Mouse (Mus musculus) CH12.LX (cell line): ENCODE data around the gene Macrod2. TPM values are rescaled to one million over a fixed set of nuclear protein-coding genes. Genes with fewer than 3 reads are reported as not detected.

Experiments used
- DNase-seq: peaks from one replicate; pipeline ENCODE4 v3.0.0-alpha.2; 2013; ENCODE audit errors: extremely low read depth
- H3K27ac ChIP-seq: 2 replicates; pipeline ENCODE4 v1.5.1; 2012; ENCODE audit warnings: low read depth, mild to moderate bottlenecking, control low read depth, moderate library complexity; ENCODE audit not compliant: insufficient read depth
- H3K27me3 ChIP-seq: replicated peaks from 2 replicates; pipeline ENCODE3; 2012; ENCODE audit warnings: inconsistent platforms
- H3K36me3 ChIP-seq, 2 experiments: replicated peaks in 1 of 2; 2 replicates each; pipeline versions ENCODE3 to v1.6.1; 2012; ENCODE audit warnings: inconsistent platforms in 1 of 2, low read length in 1 of 2, mild to moderate bottlenecking in 1 of 2, mixed read lengths in 1 of 2, moderate library complexity in 1 of 2; ENCODE audit not compliant: control insufficient read depth in 1 of 2, insufficient read depth in 1 of 2
- H3K4me1 ChIP-seq, 2 experiments: 2 replicates each; pipeline ENCODE4 v1.6.1; 2012; ENCODE audit warnings: inconsistent platforms in 1 of 2, moderate library complexity in 1 of 2; ENCODE audit not compliant: insufficient read depth in 2 of 2, control insufficient read depth in 1 of 2
- H3K4me2 ChIP-seq: 2 replicates; pipeline ENCODE4 v1.6.1; 2012; ENCODE audit warnings: low read depth, mild to moderate bottlenecking, control low read depth; ENCODE audit not compliant: poor library complexity, insufficient read depth, severe bottlenecking
- H3K4me3 ChIP-seq, 3 experiments: fragments of 150-350 bp in 1 of 3; sonication (generic) in 1 of 3; replicated peaks in 1 of 3; 2 replicates each; pipeline versions ENCODE3 to v1.5.1; 2011 to 2012; ENCODE audit warnings: low read depth in 2 of 3, low read length in 2 of 3, mild to moderate bottlenecking in 2 of 3, moderate library complexity in 2 of 3, control low read depth in 1 of 3, improper control_type of control experiment in 1 of 3, inconsistent platforms in 1 of 3, mixed read lengths in 1 of 3; ENCODE audit not compliant: poor library complexity in 1 of 3
- H3K79me2 ChIP-seq: replicated peaks from 2 replicates; pipeline ENCODE4 v1.6.1; 2012; ENCODE audit warnings: mild to moderate bottlenecking, moderate library complexity; ENCODE audit not compliant: control insufficient read depth, poor library complexity, insufficient read depth, severe bottlenecking; ENCODE audit errors: extremely low read depth
- H3K9ac ChIP-seq: 2 replicates; pipeline ENCODE4 v1.6.1; 2012; ENCODE audit warnings: low read depth, mild to moderate bottlenecking, control low read depth, moderate library complexity; ENCODE audit not compliant: insufficient read depth
- H3K9me3 ChIP-seq: replicated peaks from 2 replicates; pipeline ENCODE3; 2012; ENCODE audit warnings: low read length, inconsistent platforms, mixed read lengths
- BHLHE40 ChIP-seq: IDR thresholded peaks from 2 replicates; pipeline ENCODE4 v1.6.1; 2011; ENCODE audit warnings: mild to moderate bottlenecking, low read depth, low read length, improper control_type of control experiment
- CTCF ChIP-seq, 2 experiments: IDR thresholded peaks in 1 of 2; conservative IDR thresholded peaks in 1 of 2; 2 replicates each; pipeline ENCODE4 v1.5.1; 2011 to 2012; ENCODE audit warnings: low read depth in 2 of 2, low read length in 2 of 2, improper control_type of control experiment in 1 of 2, inconsistent platforms in 1 of 2, mild to moderate bottlenecking in 1 of 2, moderate library complexity in 1 of 2
- ELF1 ChIP-seq: IDR thresholded peaks from 2 replicates; pipeline ENCODE4 v1.6.1; 2014; ENCODE audit warnings: low read depth, mild to moderate bottlenecking, inconsistent platforms, low read length, improper control_type of control experiment
- EP300 ChIP-seq: IDR thresholded peaks from 2 replicates; pipeline ENCODE4 v1.6.1; 2011; ENCODE audit warnings: low read length, improper control_type of control experiment
- GABPA ChIP-seq: IDR thresholded peaks from 2 replicates; pipeline ENCODE4 v1.6.1; 2012; ENCODE audit warnings: low read depth, low read length, improper control_type of control experiment, inconsistent platforms; ENCODE audit not compliant: insufficient replicate concordance
- IRF4 ChIP-seq: IDR thresholded peaks from 2 replicates; pipeline ENCODE4 v1.6.1; 2014; ENCODE audit warnings: low read depth, mild to moderate bottlenecking, inconsistent platforms, low read length, improper control_type of control experiment
- JUN ChIP-seq: IDR thresholded peaks from 2 replicates; pipeline ENCODE4 v1.6.1; 2011; ENCODE audit warnings: low read depth, mild to moderate bottlenecking, low read length, improper control_type of control experiment, moderate library complexity; ENCODE audit not compliant: insufficient read depth
- MAX ChIP-seq: IDR thresholded peaks from 2 replicates; pipeline ENCODE4 v1.6.1; 2011; ENCODE audit warnings: low read length, improper control_type of control experiment
- MAZ ChIP-seq: IDR thresholded peaks from 2 replicates; pipeline ENCODE4 v1.6.1; 2012; ENCODE audit warnings: low read depth, mild to moderate bottlenecking, inconsistent platforms, low read length, improper control_type of control experiment, moderate library complexity
- MXI1 ChIP-seq: IDR thresholded peaks from 2 replicates; pipeline ENCODE4 v1.6.1; 2011; ENCODE audit warnings: mild to moderate bottlenecking, low read depth, low read length, improper control_type of control experiment
- MYC ChIP-seq: IDR thresholded peaks from 2 replicates; pipeline ENCODE4 v1.6.1; 2011; ENCODE audit warnings: low read depth, mild to moderate bottlenecking, improper control_type of control experiment, low read length
- NELFE ChIP-seq: IDR thresholded peaks from 2 replicates; pipeline ENCODE4 v1.6.1; 2011; ENCODE audit warnings: low read depth, low read length, improper control_type of control experiment
- PAX5 ChIP-seq: IDR thresholded peaks from 2 replicates; pipeline ENCODE4 v1.6.1; 2012; ENCODE audit warnings: low read length, inconsistent platforms, mixed read lengths
- POLR2AphosphoS2 ChIP-seq: IDR thresholded peaks from 2 replicates; pipeline ENCODE4 v1.6.1; 2011; ENCODE audit warnings: low read depth, low read length, improper control_type of control experiment
- RCOR1 ChIP-seq: conservative IDR thresholded peaks from 2 replicates; pipeline ENCODE4 v1.6.1; 2012; ENCODE audit warnings: low read depth, mild to moderate bottlenecking, inconsistent platforms, low read length, improper control_type of control experiment
- SIN3A ChIP-seq: IDR thresholded peaks from 2 replicates; pipeline ENCODE4 v1.6.1; 2012; ENCODE audit warnings: low read length, improper control_type of control experiment, inconsistent platforms
- SMC3 ChIP-seq: IDR thresholded peaks from 2 replicates; pipeline ENCODE4 v1.6.1; 2011; ENCODE audit warnings: low read depth, low read length, improper control_type of control experiment
- TBP ChIP-seq: conservative IDR thresholded peaks from 2 replicates; pipeline ENCODE4 v1.6.1; 2011; ENCODE audit warnings: low read depth, low read length, improper control_type of control experiment
- TCF12 ChIP-seq: IDR thresholded peaks from 2 replicates; pipeline ENCODE4 v1.6.1; 2014; ENCODE audit warnings: low read depth, mild to moderate bottlenecking, inconsistent platforms, low read length, improper control_type of control experiment
- UBTF ChIP-seq: IDR thresholded peaks from 2 replicates; pipeline ENCODE4 v1.6.1; 2012; ENCODE audit warnings: low read depth, mild to moderate bottlenecking, inconsistent platforms, low read length, improper control_type of control experiment, moderate library complexity
- USF1 ChIP-seq: IDR thresholded peaks from 2 replicates; pipeline ENCODE4 v1.6.1; 2014; ENCODE audit warnings: low read depth, mild to moderate bottlenecking, inconsistent platforms, low read length, improper control_type of control experiment
- USF2 ChIP-seq: conservative IDR thresholded peaks from 2 replicates; pipeline ENCODE4 v1.6.1; 2011; ENCODE audit warnings: low read depth, low read length, improper control_type of control experiment
- ZC3H11A ChIP-seq: IDR thresholded peaks from 2 replicates; pipeline ENCODE4 v1.6.1; 2012; ENCODE audit warnings: low read depth, mild to moderate bottlenecking, inconsistent platforms, low read length, improper control_type of control experiment
- ZKSCAN1 ChIP-seq: IDR thresholded peaks from 2 replicates; pipeline ENCODE4 v1.6.1; 2012; ENCODE audit warnings: low read depth, inconsistent platforms, low read length, improper control_type of control experiment, borderline replicate concordance
- ZNF384 ChIP-seq: IDR thresholded peaks from 2 replicates; pipeline ENCODE4 v1.6.1; 2012; ENCODE audit warnings: low read depth, low read length, improper control_type of control experiment, inconsistent platforms
- dilution Hi-C: fragments of 300-500 bp; cut with MboI; formaldehyde crosslinking; loops from 2 replicates; pipeline ENCODE4 v1.14.3; 2020; ENCODE audit warnings: low sequenced_read_pairs; ENCODE audit not compliant: extremely low pct_unique_long_range_greater_than_20kb, extremely low pct_ligation_motif_present
- in situ Hi-C: fragments of 300-500 bp; cut with MboI; formaldehyde crosslinking; loops from 3 replicates; pipeline ENCODE4 v1.14.3; 2019; ENCODE audit warnings: low sequenced_read_pairs, low pct_ligation_motif_present, low pct_unique_long_range_greater_than_20kb, mixed read lengths
- polyA plus RNA-seq: library from polyadenylated mRNA; unstranded; fragments of >175 nt; gene quantifications from 2 replicates; pipeline ENCODE4 v1.2.1, GENCODE M21; 2012; ENCODE audit warnings: low read depth; ENCODE audit not compliant: insufficient read length
- total RNA-seq, 2 experiments: library from RNA; depleted of rRNA; stranded (reverse); fragments of 300-350 nt in 1 of 2; fragments of >200 nt in 1 of 2; gene quantifications; 2 replicates each; pipeline ENCODE4 v1.2.3; 2012 to 2014

The Macrod2 gene
- total and polyA plus RNA-seq, 3 experiments, result not detected

DNA sequence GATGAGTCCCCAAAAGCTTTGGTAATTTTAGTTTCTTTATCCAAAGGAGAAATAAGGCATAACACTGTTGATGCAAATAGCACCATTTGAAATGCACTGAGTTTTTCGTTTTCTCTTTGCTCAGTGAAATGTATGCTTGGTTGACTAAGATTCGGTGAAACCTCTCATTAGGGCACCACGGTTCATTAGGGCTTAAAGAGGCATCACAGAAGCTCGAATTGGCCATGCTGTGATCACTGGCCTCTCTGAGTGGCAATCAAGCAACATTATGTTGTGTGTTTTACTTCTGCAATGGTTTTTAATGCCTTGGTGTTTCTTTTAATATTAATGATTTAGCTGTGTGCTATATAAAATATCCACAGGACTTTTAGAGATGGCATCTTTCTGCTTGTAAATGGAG, 768.8 kb downstream of the Macrod2 start:
- Histone ChIP-seq H3K36me3 (no peaks in the 10 kb centered on the region), H3K27ac (no peak overlapping the region), H3K4me1 (no peaks in the 10 kb centered on the region), H3K9me3 (peaks cover 34% of the 10 kb centered on the region), H3K9ac (no peak overlapping the region), H3K4me2 (no peak overlapping the region), H3K79me2 (no peaks in the 10 kb centered on the region), H3K4me3 (no peak overlapping the region), H3K27me3 (no peaks in the 10 kb centered on the region)
- dilution Hi-C loops, result no loop called here
- DNase-seq, result no peak
- TF ChIP-seq EP300 (no peak), ZNF384 (no peak), POLR2AphosphoS2 (no peak), JUN (no peak), MYC (no peak), USF2 (no peak), RCOR1 (no peak), TCF12 (no peak), MAX (no peak), ZC3H11A (no peak), SMC3 (no peak), MXI1 (no peak), USF1 (no peak)
- TF ChIP-seq, all 38 proteins: peak for 0
- in situ Hi-C loops, result no loop called here

DNA sequence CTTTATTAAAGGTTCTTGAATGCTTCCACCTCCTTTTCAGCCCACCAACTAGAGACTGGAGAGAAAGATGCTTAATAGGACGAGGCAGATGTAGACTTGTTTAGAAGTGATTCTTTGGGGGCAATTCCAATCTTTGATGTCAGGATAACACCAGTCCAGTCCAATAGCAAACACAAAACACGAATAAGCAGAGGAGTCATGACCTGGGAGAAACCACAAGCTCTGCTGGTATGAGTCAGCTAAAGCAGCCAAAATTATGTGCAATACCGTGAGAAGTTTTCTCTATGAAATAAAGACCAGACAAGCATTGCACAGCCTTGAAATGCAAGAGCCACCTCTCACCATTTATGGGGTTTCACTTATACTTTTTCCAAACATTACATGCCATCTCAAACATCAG, 774.5 kb downstream of the Macrod2 start:
- no peaks in the 10 kb centered on the region for H3K36me3 ChIP-seq
- in situ Hi-C loops, result no loop called here

DNA sequence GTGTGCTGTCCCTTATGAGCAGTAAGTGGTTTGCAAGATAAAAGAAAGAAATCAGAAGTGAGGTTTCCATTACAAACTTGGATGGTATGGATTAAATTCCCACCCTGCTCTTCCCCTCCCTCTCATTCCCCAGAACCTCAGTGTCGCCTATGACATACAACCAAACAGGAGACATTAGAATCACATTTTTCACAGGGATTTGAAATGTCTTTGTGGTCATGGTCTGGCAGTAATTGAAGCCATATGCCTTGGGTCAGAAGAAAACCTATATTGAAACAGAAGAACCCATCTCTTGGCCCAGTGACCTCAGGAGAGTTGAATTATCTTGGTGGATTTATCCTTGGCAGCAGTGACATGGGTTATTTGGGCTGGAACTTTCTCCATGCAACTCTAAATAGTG, 778.1 kb downstream of the Macrod2 start:
- dilution Hi-C loops (no loop called here), in situ Hi-C loops (no loop called here)
- Histone ChIP-seq H3K36me3 (no peaks in the 10 kb centered on the region), H3K9me3 (peaks cover 6% of the 10 kb centered on the region), H3K79me2 (no peaks in the 10 kb centered on the region), H3K9ac (no peak overlapping the region), H3K4me3 (no peak overlapping the region), H3K4me2 (no peak overlapping the region), H3K27me3 (no peaks in the 10 kb centered on the region), H3K4me1 (no peaks in the 10 kb centered on the region), H3K27ac (no peak overlapping the region)
- DNase-seq, result no peak
- TF ChIP-seq UBTF (no peak), SIN3A (no peak), SMC3 (no peak), BHLHE40 (no peak), MXI1 (no peak), NELFE (no peak), GABPA (no peak), CTCF (conservative IDR thresholded peaks at IDR 0.05 in 1 of 2, IDR thresholded peaks at IDR 0.05 in 1 of 2; ENCODE audit: low read depth in 2 of 2, low read length in 2 of 2) (no peak), TCF12 (no peak), MAZ (no peak), TBP (no peak), ZNF384 (no peak), PAX5 (no peak), USF2 (no peak), ELF1 (no peak), MAX (no peak), POLR2AphosphoS2 (no peak), RCOR1 (no peak), IRF4 (no peak), EP300 (no peak)

More for the DNA sequence above, 774.5 kb downstream of the Macrod2 start:
- H3K79me2 ChIP-seq, result no peaks in the 10 kb centered on the region
- no peaks in the 10 kb centered on the region for H3K27me3 ChIP-seq
- H3K27ac ChIP-seq, result no peak overlapping the region
- dilution Hi-C loops, result no loop called here
- no peak overlapping the region for H3K4me2 ChIP-seq
- no peak overlapping the region for H3K4me3 ChIP-seq
- no peak overlapping the region for H3K9ac ChIP-seq
- TF ChIP-seq IRF4 (no peak), ZKSCAN1 (no peak), BHLHE40 (no peak)
- TF ChIP-seq, all 38 proteins: peak for 0
- no peak for DNase-seq
- no peaks in the 10 kb centered on the region for H3K4me1 ChIP-seq
- peaks cover 19% of the 10 kb centered on the region for H3K9me3 ChIP-seq
